Mouse (Mus musculus) bone marrow macrophage, adult 2 months (primary cell): ENCODE results near the gene Pdlim5.

Experiments used
- CTCF ChIP-seq: IDR thresholded peaks from 2 replicates; pipeline ENCODE4 v1.5.1; 2012; ENCODE audit warnings: low read depth, mild to moderate bottlenecking, low read length, moderate library complexity
- POLR2A ChIP-seq: IDR thresholded peaks from 2 replicates; pipeline ENCODE4 v1.6.1; 2012; ENCODE audit warnings: mild to moderate bottlenecking, low read depth, low read length, borderline replicate concordance

- TF ChIP-seq POLR2A (no peak), CTCF (peak; percentile 36; the same call in 1 of the 2 replicates)
These were observed 112.8 kb downstream of the Pdlim5 start for GRCm38 (mm10) chr3:142282706-142283105.
